Mouse (Mus musculus): ENCODE measurements around the gene Prss32. TPM values are rescaled to one million over a fixed set of nuclear protein-coding genes. Genes with fewer than 3 reads are reported as not detected.

Gene Prss32
- polyA plus RNA-seq (2012; rRNA removed; ENCODE audit: low replicate concordance): 308 and 338 TPM in 2 replicates

DNA sequence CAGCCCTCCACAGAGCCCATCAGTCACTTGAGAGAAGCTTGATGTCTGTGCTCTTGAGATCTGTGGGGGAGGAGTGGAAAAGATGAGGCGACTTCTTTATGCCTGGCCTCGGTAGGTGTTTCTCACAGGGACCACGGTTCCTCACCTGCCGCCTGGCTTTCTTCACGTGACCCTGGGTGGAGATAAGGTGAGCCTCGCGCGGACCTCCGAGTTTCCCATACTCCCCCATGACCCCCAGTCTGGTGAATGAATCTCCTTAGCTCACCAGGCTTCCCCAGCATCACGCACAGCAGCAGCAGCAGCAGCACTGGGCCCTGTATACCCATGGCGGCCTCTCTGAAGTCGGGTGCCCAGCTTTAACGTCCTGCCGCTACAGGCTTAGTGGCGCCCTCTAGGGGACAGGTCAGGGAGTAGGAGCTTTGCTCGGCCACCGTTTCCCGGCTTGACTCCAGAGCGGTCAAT is at the start of gene Prss32, which contains the start of gene Prss41:
Prss32 (plus strand) TSS at position 44 of the 462 bp plus-strand sequence.
Prss41 (minus strand) TSS at position 361 of the 462 bp plus-strand sequence.

GRCm38 (mm10) chr17:23829064-23829619 is 14.5 kb upstream of the Prss32 start, which contains the start of gene Elob:
TSS of gene Elob (minus strand) at chr17:23829136.

GRCm38 (mm10) chr17:23836006-23836575 is 7.6 kb upstream of the Prss32 start, which contains the start of gene Prss33:
TSS of gene Prss33 (minus strand) at chr17:23836056.

DNA sequence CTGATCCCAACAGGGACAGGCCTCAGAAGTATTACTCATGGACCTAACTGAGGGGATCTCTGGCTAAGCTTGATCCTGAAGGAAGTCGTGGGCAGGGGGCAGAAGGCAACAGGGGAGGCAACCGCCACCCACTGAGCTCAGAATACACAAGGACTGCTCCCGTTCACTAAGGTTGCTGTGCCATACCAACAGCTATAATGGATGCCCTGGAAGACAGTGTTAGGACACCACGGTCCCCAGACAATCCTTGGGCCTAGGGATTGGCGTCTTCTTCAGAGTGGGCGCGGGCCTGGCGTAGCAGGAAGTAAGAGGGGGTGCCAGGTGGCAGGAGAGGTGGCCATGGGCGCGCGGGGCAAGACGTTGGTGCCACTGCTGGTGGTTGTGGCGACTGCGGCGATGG is 24.1 kb downstream of the Prss32 start, which contains the start of gene Prss21:
Prss21 (plus strand) TSS at position 301 of the 400 bp plus-strand sequence.

DNA sequence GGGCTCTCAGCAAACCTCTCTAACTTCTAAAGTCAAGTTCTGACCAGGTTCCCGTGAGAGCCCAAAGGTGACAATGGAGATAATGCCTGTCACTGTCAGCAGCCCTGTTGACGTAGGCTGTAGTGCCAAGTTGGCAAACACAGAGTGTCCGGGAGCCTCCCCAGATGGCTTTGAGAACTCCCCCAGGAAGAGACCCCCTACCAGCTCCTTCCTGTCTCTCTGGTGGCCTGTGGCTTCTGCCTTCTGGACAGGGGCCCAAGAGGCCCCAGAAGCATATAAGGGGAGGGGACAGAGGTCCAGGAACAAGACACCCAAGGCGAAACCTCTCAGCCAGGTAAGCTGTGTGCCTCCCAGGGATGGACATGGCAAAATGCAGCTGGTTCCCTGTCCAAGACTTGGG is 36.9 kb downstream of the Prss32 start, which contains the start of the genes Dcpp1 and Dcpp2:
Dcpp1 (plus strand) TSS at position 301 of the 400 bp plus-strand sequence.
Dcpp2 (plus strand) TSS at position 305 of the 400 bp plus-strand sequence.

Other genes with a start within 250 kb of the Prss32 start
- 6.5 and 13.2 TPM in 2 replicates for gene Zfp13, start 244.4 kb upstream of the Prss32 start, polyA plus RNA-seq (2012; rRNA removed; ENCODE audit: low replicate concordance)
- not detected in 2 replicates for gene Zscan10, start 243.0 kb upstream of the Prss32 start, polyA plus RNA-seq (2012; rRNA removed; ENCODE audit: low replicate concordance)
- gene Mmp25, start 198.6 kb upstream of the Prss32 start, polyA plus RNA-seq (2012; rRNA removed; ENCODE audit: low replicate concordance): 0.81 and 1.5 TPM in 2 replicates
- gene Bicdl2, start 183.3 kb upstream of the Prss32 start, polyA plus RNA-seq (2012; rRNA removed; ENCODE audit: low replicate concordance): 5.3 and 6.5 TPM in 2 replicates
- 423 and 457 TPM in 2 replicates for gene Hcfc1r1, start 170.3 kb upstream of the Prss32 start, polyA plus RNA-seq (2012; rRNA removed; ENCODE audit: low replicate concordance)
- 22.7 and 23.3 TPM in 2 replicates for gene Thoc6, start 170.0 kb upstream of the Prss32 start, polyA plus RNA-seq (2012; rRNA removed; ENCODE audit: low replicate concordance)
- 16.8 and 17.2 TPM in 2 replicates for gene Tnfrsf12a, start 166.4 kb upstream of the Prss32 start, polyA plus RNA-seq (2012; rRNA removed; ENCODE audit: low replicate concordance)
- gene Cldn6, start 164.6 kb upstream of the Prss32 start, polyA plus RNA-seq (2012; rRNA removed; ENCODE audit: low replicate concordance): 0.44 and 1.2 TPM in 2 replicates
- gene Cldn9, start 159.8 kb upstream of the Prss32 start, polyA plus RNA-seq (2012; rRNA removed; ENCODE audit: low replicate concordance): 0.14 and 0.55 TPM in 2 replicates
- 0.05 and 0.09 TPM in 2 replicates for gene 1520401A03Rik, start 121.1 kb upstream of the Prss32 start, polyA plus RNA-seq (2012; rRNA removed; ENCODE audit: low replicate concordance)
- gene Pkmyt1, start 117.5 kb upstream of the Prss32 start, polyA plus RNA-seq (2012; rRNA removed; ENCODE audit: low replicate concordance): 58.5 and 61.5 TPM in 2 replicates
- 144 and 151 TPM in 2 replicates for gene Paqr4, start 103.0 kb upstream of the Prss32 start, polyA plus RNA-seq (2012; rRNA removed; ENCODE audit: low replicate concordance)
- 5.0 and 7.8 TPM in 2 replicates for gene Kremen2, start 98.0 kb upstream of the Prss32 start, polyA plus RNA-seq (2012; rRNA removed; ENCODE audit: low replicate concordance)
- 15.9 and 34.2 TPM in 2 replicates for gene Flywch1, start 72.3 kb upstream of the Prss32 start, polyA plus RNA-seq (2012; rRNA removed; ENCODE audit: low replicate concordance)
- 3.8 and 6.0 TPM in 2 replicates for gene Flywch2, start 57.8 kb upstream of the Prss32 start, polyA plus RNA-seq (2012; rRNA removed; ENCODE audit: low replicate concordance)
- gene Srrm2, start 53.3 kb upstream of the Prss32 start, polyA plus RNA-seq (2012; rRNA removed; ENCODE audit: low replicate concordance): 340 and 451 TPM in 2 replicates
- 480 and 804 TPM in 2 replicates for gene Elob, start 14.7 kb upstream of the Prss32 start, polyA plus RNA-seq (2012; rRNA removed; ENCODE audit: low replicate concordance)
- 0.11 and 1.1 TPM in 2 replicates for gene Prss33, start 7.8 kb upstream of the Prss32 start, polyA plus RNA-seq (2012; rRNA removed; ENCODE audit: low replicate concordance)
- gene Prss41, start 317 bp downstream of the Prss32 start, polyA plus RNA-seq (2012; rRNA removed; ENCODE audit: low replicate concordance): 2.4 and 2.8 TPM in 2 replicates
- not detected in 2 replicates for gene Prss21, start 24.2 kb downstream of the Prss32 start, polyA plus RNA-seq (2012; rRNA removed; ENCODE audit: low replicate concordance)
- not detected in 2 replicates for gene Dcpp1, start 37.0 kb downstream of the Prss32 start, polyA plus RNA-seq (2012; rRNA removed; ENCODE audit: low replicate concordance)
- gene Dcpp2, start 37.0 kb downstream of the Prss32 start, polyA plus RNA-seq (2012; rRNA removed; ENCODE audit: low replicate concordance): not detected in 2 replicates
- gene Dcpp3, start 73.6 kb downstream of the Prss32 start, polyA plus RNA-seq (2012; rRNA removed; ENCODE audit: low replicate concordance): not detected in 2 replicates
- gene Sbp, start 97.8 kb downstream of the Prss32 start, polyA plus RNA-seq (2012; rRNA removed; ENCODE audit: low replicate concordance): not detected in 2 replicates
- gene Sbpl, start 111.4 kb downstream of the Prss32 start, polyA plus RNA-seq (2012; rRNA removed; ENCODE audit: low replicate concordance): not detected in 2 replicates
- gene Prss30, start 136.7 kb downstream of the Prss32 start, polyA plus RNA-seq (2012; rRNA removed; ENCODE audit: low replicate concordance): 22.5 and 226 TPM in 2 replicates
- 0.25 and 0.68 TPM in 2 replicates for gene Prss22, start 154.2 kb downstream of the Prss32 start, polyA plus RNA-seq (2012; rRNA removed; ENCODE audit: low replicate concordance)
- 3.0 and 5.6 TPM in 2 replicates for gene Prss27, start 194.3 kb downstream of the Prss32 start, polyA plus RNA-seq (2012; rRNA removed; ENCODE audit: low replicate concordance)
- 46.8 and 98.2 TPM in 2 replicates for gene Kctd5, start 229.6 kb downstream of the Prss32 start, polyA plus RNA-seq (2012; rRNA removed; ENCODE audit: low replicate concordance)